Mouse (Mus musculus): Measurements from ENCODE around the gene Actn2.
A peak's percentile ranks its signal among the peaks of the same experiment; 100 is the strongest.

The Actn2 gene

DNA sequence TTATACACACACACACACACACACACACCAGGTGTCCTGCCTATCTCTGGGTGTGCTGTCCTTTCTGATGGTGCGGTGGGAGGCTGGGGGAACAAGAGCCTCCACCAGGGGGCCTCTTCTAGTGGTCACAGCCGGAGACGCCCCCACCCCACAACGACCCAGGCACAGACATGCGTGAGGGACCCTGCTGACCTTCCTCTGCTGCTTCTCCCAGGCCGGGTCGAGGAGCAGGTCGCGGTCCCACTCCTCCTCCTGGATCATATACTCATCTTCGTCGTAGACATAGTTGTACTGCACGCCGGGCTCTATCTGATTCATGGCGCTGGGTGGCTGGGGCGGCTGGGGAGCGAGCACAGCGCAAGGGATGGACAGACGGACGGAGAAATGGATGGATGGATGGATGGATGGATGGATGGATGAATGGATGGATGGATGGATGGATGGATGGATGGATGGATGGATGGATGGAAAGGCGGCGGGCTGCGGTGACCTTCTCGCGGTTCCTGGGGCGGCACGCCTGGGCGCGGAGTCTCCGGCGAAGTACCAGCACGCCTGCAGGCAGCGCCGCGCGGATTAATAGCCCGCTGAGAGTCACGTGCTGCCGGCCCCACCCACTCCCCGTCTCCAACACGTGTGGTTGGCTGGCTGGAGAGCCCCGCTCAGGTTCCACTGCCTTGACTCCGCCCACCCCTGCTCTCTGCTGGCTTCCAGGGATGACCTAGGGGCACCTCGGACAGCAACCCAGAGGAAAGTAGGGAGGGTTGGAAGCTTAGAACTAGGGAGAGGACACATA lies at the start of gene Actn2:
TSS of gene Actn2 (minus strand) at position 578 of the 793 bp plus-strand sequence.
- DNase-seq: peak; percentile 80

DNA sequence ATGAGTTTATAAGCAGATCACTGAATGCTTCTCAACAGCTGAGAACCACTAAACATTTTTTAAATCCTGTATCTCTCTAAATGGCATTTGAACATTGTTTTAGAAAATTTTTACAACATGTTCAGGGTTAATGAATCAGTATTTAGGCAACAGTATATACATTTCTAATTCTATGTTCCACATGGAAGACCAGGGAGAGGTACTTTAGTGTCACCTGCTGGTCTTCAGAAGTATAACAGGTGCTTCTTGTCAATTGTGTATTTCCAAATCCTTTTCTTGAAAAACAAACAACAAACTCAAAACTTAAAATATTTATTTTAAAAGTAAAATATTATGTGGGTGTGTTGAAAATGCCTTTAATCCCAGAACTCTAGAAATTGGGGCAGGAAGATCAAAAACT lies 45.7 kb upstream of the Actn2 start:
- DNase-seq: peak; percentile 29

DNA sequence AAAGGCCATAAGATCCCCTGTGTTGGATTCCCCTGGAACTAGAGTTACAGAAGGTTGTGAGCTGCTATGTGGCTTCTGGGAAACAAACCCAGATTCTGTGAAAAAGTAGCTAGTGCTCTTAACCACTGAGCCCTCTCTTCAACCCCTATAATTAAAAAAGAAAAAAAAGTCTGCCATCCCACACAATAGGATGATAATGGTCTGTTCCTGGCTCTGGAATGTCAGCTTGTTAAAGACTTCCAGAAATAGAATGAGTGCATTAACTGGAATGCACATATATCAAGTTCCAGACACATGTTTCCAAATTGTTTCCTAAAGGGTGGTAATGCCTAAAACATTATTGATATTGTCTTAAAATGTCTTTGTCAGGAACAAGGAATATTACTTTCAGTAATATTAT lies 44.2 kb upstream of the Actn2 start:
- DNase-seq: no peak

DNA sequence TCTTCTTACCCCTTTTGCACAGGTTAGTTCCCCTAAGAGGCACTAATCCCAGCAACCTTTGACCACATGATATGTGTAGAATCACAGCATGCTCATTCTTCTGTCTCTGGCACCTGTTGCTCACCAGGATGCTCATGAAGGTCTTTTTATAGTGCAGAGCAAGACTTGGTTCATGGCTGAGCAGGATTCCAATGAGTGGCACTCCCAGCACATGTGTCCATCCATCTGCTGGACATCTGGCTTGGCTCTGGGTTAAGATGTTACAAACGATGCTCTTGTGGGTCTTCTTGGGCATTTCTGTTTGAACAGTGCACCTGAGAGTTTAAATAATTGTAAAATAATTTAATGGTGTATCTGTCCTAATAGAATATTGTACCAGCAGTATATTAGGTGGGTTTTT lies 36.2 kb upstream of the Actn2 start:
- no peak for DNase-seq

DNA sequence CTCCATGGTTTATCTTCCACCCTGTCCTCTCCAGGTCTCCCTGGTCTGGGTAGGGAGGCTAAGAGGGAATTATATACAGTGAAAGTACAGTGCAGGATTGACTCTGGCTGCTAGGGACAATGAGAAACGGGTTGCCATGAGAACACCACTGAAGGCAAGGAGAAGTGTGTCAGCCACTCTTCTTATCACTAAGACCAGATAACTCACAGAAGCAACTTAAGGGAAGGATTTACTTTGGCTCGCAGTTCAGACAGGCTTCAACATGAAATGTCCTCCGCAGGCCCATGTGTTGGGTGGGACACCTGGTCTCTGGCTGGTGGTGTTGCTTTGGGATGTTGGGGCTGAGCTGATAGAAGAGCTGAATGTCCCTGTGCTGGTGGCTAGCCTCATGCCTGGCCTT lies 32.2 kb upstream of the Actn2 start:
- DNase-seq: no peak

DNA sequence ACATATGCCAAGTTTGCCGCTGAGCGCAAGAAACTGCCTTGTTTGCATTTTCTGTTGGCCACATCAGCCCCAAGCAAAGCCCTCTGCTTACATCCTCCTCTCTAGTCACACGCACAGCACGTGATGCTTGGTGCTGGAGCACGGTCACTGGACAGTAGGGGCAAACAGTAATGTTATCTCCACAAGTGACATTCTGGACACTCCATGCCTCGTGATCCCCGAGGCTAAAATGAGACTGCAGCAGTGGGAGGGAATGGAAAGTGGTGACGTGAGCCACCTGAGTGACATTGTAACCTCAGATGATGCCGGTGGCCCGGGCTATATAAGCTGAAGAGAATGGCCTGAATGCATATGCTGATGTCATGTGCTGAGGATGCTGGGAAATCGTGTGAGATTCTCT lies 29.4 kb upstream of the Actn2 start:
- no peak for DNase-seq

DNA sequence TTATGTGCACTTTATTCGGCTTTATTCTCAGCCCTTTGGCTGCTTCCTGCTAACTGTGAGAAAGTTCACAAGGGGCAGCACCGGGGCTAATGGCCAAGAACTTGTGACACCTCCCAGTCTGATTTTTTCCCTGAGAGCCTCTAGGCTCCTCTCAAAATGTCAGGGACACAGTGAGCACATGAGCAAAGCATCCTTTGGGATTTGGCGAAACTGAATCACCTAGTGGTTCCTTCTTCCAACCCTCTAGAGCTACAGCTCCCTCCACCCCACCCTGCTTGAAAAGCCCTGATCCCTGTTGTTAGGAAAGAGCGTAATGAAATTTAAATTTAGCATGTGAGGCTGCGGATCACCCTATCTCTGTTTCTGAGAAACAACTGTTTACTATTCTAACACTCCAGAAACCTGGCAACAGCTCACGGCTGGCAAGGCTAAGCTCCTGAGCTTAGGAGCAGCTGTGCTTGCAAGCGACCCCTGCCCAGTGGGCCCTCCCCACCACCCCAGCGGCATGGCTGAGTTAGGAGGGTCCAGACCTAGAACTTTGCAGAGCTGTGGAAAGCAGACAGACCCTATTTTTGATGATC lies 28.6 kb upstream of the Actn2 start:
- peak; percentile 46 for DNase-seq

DNA sequence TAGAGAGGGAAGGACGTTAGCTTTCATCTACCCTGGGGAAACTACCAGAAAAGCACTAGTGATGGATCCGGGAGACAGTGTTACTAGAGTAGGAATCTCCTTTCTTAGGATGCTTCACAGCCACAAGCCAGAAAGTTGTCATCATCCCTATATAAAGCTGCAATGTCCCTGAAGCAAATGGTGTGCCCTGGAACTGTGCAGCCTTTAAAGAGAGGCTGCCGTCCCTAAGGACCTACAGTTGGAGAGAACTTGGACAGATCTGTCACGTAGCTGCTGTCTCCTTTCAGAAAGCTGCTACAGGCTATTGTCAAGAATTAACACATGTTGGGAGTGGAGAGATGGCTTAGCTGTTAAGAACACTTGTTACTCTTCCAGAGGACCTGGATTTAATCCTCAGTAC lies 20.9 kb upstream of the Actn2 start:
- DNase-seq: no peak

DNA sequence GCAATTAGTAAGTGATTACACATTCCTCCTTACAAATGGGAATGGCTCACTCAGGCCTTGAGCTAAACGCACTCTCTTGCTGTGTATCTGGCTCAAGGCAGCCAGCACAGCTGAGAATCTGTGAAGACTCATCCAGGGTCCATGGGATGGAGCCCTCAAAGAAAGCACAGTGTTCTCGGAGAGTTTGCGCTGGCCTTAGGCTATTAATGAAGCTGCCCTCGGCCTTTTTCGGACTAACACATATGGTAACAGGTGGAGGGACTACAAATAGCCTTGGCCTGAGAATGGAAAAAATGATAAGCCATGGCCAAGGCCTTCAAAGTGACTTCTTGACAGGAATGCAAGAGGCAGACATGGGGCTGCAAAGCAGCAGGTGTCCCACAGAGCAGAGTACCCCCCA lies 17.0 kb upstream of the Actn2 start:
- DNase-seq: no peak

DNA sequence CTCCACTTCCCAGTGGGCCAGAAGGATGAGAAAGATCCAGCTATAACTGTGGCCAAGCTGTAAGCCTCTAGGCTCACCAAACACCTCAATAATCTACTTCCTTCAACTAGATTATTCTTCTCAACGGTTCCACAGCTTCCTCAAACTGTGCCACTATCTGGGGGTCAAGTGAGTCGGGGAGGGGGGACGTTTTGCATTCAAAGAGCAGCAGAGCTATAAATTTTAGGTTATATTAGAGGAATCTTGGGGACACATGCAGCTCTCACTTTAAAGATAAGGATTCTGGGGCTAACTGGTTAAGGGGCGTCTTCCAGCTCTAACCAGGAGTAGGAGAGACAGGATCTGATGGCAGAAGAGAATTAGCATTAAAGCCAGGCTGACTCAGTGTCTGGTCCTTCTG lies 15.6 kb upstream of the Actn2 start:
- DNase-seq: no peak

DNA sequence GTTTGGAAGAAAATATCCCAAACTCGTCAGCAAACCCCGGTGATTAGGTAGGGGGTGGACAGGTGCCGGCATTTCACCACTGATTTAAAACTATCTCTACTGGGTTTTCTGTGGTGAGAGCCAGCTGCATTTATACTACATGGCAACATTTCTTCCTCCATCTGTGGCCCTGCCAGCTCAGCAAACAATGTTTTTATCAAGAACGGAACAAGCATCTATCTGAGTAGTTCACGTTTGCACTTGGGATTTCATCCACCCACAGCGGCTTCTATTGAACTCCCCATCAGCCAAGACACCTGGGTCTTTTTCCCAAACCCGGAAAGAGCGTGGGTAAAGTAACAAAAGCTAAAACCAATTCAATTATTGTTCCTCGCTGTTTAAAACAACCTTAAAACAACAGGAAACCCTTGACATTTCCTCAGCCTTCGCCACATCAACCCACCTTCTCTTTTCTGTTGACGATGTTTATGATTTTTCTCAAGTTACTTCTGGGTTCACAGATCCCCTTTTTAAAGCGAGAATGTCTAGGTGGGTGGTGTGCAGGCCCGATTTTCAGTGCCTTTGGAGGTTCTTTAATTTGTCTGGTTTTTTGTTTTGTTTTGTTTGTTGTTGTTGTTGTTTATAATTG lies 8.8 kb upstream of the Actn2 start:
- no peak for DNase-seq

DNA sequence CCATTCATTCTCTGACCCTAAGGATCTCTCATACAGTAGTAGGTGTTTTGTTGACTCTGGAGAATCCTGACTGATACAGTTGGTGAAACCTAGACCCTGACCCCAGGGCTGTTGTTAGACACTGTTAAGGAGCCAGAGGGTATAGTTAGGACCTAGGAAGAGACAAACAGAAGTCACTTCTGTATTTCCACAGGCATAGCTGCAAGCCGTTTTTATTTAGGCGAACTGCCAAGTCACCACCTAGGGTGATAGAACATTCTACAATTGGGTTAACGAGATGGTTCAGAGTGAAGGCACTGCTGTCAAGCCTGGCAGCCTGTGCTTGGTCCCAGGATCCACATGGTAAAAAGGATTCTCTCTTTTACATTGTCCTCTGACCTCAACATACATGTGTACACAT lies 6.3 kb upstream of the Actn2 start:
- no peak for DNase-seq

DNA sequence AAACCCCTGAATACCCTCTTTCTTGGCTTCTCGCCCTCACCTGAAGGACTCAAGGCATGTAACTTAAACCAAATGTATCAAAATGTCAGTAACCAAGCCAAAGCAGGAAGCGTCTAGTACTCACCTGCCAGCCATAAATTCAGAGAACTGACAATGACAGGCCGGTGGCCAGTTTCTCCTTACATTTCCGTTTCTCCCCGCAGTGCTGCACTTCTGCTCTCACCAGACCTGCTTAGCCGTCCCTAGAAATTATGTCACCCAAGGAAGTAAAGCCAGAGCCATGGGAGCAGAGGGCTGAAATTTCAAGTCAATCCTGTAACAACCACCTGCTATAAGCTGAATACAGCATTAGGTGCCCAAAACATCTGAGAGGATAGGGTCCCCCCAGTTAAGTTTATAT lies 887 bp upstream of the Actn2 start:
- DNase-seq: no peak

DNA sequence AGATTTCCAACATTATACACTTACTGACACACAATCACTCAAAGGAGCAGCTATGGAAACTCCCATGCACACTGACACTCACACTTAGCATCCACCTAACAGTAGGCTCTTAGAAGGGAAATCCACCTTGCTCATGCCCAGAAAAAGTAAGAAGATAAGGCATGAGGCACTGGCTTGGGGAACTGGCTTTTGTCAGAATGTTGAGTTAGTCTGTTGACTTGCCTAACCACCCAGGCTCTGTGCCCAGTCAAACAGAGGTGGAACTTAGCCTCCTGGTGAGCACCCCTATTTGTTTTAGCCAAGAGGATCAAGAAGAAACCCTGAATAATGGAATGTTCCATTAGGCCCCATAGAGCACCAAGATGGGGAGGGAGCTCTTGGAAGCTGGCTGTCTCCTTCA lies 1.1 kb downstream of the Actn2 start:
- no peak for DNase-seq

DNA sequence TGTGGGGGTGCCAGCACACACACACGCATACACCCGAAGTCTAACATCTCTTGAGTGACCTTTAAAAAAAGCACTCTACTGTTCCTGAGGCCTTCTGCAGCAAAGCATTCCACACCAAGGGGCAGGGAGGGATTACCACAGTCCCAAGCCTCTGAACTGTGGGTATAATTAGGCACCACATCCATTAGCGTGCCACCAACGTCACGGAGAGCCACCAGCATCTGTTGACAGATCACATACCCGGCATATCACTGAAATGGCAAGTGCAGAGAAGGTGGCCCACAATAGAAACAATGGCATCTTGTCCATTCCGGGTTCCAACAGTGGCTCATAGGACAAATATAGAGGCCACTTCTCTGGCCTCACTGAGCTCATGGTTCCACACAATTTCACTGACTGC lies 2.8 kb downstream of the Actn2 start:
- no peak for DNase-seq

DNA sequence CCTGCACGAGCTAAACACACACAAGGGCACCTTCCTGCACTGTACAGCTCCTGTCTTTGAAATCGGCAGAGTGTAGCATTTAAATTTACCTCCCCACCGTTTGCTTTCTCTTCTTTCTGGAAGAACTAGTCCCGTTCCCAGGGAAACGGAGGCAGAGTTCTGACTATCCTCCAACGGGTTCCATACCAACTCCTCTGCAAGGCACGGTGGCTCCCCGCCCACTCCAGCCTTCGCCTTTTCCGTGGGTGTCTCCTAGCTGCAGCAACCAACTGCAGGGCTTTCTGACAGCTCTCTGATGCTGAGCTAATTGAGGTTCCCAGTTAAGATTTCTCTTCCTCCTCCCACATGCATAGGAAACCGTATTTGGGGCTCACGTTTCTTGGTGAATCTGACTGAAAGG lies 6.5 kb downstream of the Actn2 start:
- DNase-seq: no peak

DNA sequence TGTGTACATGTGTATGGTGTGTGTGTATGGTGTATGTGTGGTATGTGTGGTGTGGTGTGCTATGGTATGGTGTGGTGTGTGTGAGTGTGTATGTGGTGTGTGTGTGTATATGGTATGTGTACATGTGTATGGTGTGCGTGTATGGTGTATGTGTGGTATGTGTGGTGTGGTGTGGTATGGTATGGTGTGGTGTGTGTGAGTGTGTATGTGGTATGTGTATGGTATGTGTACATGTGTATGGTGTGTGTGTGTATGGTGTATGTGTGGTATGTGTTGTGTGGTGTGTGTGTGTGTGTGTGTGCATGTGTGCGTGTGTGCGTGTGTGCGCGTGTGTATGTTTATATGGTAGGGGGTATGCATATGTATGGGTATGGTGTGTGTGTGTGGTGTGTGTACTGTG lies 9.0 kb downstream of the Actn2 start:
- no peak for DNase-seq

DNA sequence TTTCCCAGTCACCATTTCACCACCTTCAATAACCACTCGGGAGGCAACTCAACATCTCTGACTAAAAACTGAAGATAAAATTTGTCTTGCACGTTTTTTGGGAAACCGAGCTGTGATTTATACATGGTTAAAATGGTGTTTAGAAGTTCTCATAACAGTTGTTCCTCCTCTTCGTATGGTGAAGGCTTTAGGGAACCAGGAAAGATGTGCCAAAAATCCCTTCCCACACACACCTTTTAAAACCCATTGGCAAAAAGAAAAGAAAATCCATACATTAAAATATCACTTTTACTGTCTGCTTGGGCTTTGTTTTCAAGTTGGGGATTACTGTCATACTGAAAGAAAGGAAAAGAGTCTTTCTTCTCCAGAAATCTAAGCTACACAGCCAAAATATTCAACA lies 12.2 kb downstream of the Actn2 start:
- no peak for DNase-seq

DNA sequence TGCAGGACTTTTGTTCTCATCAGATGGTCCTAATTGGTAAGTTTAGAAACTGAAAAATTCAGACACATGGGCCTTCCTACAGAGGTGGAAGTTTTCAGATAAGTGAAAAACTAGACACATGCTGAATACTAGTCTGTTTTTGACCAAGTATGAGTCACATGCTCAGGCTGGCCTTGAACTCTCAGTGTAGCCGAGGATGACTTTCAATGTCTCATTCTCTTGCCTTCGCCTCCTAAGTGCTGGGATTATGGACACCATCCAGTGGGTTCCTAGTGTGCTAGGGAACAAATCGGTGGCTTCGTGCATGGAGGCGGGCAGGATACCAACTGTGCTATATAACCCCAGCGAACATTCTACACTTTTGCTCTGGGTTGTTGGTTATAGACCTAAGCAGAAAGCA lies 13.0 kb downstream of the Actn2 start:
- no peak for DNase-seq

DNA sequence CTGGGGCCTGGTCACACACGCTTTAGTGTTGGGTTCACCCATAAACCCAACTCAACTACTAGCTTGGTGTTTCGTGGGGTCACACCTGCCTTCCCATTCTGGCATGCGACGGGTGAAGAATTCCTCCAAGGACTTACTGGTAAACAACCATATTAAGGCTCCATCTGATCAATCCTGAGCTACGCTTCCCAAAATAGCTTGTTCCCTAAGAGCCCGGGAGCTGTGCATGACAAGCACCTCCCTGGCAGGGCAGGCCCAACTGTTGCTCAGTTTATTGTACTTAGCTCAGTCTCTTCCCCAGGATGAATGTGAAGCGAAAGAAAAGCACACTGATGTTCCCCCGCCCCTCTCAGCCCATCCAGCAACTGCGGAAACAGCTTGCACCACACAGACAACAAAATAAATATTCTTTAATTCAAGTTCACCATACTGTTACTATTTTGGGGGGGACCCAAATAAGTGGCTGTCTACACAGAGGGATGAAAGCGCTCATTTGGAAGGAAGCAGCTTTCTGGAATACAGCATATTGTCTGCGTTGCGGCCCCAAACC lies 17.4 kb downstream of the Actn2 start:
- DNase-seq: no peak

DNA sequence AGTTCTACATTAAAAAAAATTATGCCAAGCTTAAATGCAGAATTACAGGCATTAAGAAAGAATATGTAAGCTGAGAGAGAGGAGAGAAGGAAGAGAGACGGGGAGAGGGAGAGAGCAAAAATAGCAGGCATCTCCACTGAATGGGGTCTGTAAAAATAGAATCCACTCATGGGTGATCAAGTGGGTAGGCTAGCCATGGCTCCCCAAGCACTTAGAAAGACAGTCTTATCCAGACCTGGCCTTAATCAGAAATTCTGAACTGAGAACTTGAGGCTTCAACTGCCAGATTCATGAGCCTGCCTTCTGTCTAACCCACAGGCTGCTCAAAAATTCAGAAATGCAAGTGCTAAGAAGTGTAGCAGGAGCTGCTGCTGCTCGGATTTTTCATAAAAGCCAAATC lies 20.4 kb downstream of the Actn2 start:
- no peak for DNase-seq

DNA sequence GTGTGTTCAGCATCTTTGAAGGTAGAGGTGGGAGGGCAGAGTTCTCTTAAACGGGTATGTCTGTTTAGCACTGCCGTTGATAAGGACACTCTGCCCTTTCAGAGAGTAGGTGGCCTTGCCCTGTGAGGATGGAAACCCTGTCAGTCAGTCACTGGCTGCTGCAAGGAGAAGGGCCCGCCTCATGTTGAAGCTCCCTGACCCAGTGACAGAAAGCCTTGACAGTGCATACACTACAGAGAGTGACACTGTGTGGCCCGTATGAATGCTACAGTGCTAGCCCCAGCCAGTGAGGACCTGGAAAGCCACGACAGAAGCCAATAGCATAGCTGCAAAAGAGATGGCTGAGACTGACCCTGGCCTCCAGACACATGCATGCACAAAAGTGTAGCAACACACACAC lies 22.5 kb downstream of the Actn2 start:
- no peak for DNase-seq

DNA sequence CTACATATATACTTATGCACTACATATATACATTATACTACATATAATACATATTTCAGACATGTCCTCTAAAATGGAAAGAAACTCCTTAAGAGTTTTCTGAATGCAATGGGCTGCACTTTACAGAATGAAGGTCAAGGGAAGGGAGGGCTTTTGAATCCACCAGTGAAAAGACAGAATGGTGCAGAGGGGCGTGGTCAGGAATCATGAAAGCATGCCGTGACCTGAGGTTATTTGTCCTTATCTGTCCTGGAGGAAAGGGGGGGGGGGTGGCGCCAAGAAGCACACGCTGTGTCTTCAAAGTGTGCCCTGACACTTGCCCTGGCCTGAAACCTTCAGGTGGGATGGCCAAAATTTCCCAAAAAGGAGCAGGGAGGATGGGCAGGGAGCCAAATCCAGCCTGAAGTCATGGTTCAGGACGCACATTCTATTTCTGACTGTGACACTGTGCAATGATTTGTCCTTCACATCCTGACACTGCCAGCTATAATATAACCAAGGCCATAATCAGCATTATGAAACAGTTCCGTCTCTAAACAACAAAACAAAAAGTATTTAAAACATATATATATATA lies 23.3 kb downstream of the Actn2 start:
- DNase-seq: no peak

DNA sequence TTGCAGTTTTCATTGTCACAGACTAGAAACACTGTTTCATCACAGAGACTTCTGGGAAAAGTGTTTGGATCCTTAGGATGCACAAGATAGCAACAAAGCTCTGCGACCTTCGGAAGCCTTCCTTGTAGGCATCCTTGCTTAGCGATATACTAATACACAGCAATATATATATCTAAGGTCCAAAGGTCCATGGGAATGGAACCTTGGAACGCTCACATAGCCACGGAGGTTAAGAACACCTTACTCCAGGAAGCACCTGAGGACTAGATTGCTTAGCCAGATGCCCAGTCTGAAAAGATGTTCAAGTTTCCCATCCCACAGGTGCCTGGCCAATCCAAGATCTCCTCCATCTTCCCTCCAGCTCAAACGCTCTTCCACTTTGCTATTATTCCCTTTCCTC lies 26.4 kb downstream of the Actn2 start:
- no peak for DNase-seq

Data from lung, postnatal 10 days (tissue).